Mouse (Mus musculus) midbrain, embryonic 16.5 days (tissue): ENCODE results near the gene Ube2q1. TPM values are rescaled to one million over a fixed set of nuclear protein-coding genes. Genes with fewer than 3 reads are reported as not detected.

ENCODE experiments used
- ATAC-seq: fragments of 200-750 bp; cut with Nextera tagmentation; 2 replicates; pipeline ENCODE4 v1.8.0; 2017; ENCODE audit warnings: moderate TSS enrichment
- H3K27ac ChIP-seq: fragments of 300-500 bp; sonication (generic); 2 replicates; pipeline ENCODE4 v1.5.1; 2014; ENCODE audit warnings: mild to moderate bottlenecking, low read length, mixed read lengths
- H3K27me3 ChIP-seq: fragments of 300-500 bp; sonication (generic); 2 replicates; pipeline ENCODE4 v1.6.1; 2014; ENCODE audit warnings: low read depth, low read length, mixed read lengths; ENCODE audit not compliant: control insufficient read depth, insufficient read depth
- H3K36me3 ChIP-seq: fragments of 300-500 bp; sonication (generic); 2 replicates; pipeline ENCODE4 v1.6.1; 2014; ENCODE audit warnings: mild to moderate bottlenecking, low read length, moderate library complexity, mixed read lengths; ENCODE audit not compliant: control insufficient read depth, insufficient read depth
- H3K4me1 ChIP-seq: fragments of 300-500 bp; sonication (generic); 2 replicates; pipeline ENCODE4 v1.6.1; 2014; ENCODE audit warnings: mild to moderate bottlenecking, low read length, mixed read lengths; ENCODE audit not compliant: control insufficient read depth, insufficient read depth
- H3K4me2 ChIP-seq: fragments of 300-500 bp; sonication (generic); 2 replicates; pipeline ENCODE4 v1.6.1; 2014; ENCODE audit warnings: mild to moderate bottlenecking, low read length, mixed read lengths
- H3K4me3 ChIP-seq: fragments of 300-500 bp; sonication (generic); 2 replicates; pipeline ENCODE4 v1.5.1; 2014; ENCODE audit warnings: low read depth, mild to moderate bottlenecking, low read length, moderate library complexity, mixed read lengths
- H3K9ac ChIP-seq: fragments of 300-500 bp; sonication (generic); 2 replicates; pipeline ENCODE4 v1.6.1; 2014; ENCODE audit warnings: low read depth, low read length, mixed read lengths
- H3K9me3 ChIP-seq: fragments of 300-500 bp; sonication (generic); replicated peaks from 2 replicates; pipeline ENCODE4 v1.6.1; 2014; ENCODE audit warnings: mild to moderate bottlenecking, low read length, mixed read lengths; ENCODE audit not compliant: control insufficient read depth, poor library complexity, severe bottlenecking
- WGBS: fragments of 180-500 bp; shearing (Covaris S2); extraction: QIAGEN DNeasy Blood & Tissue Kit; methylation state at CpG from one replicate; pipeline ENCODE4 v1.1.7; 2014; 5-methylcytosine and 5-hydroxymethylcytosine counted together
- polyA plus RNA-seq: library from polyadenylated mRNA; unstranded; fragments of >200 nt; fragmentation: Nextera tagmentation; extraction: Ambion mirVana; gene quantifications from 2 replicates; pipeline ENCODE4 v1.2.1, GENCODE M21; 2015

Gene Ube2q1
- polyA plus RNA-seq, 1 experiment from 2014 or later, result 10.9 TPM

- no peak for ATAC-seq
- H3K27me3 ChIP-seq, result no peaks in the 10 kb centered on the region
- no peak overlapping the region for H3K9ac ChIP-seq
- no peak overlapping the region for H3K4me3 ChIP-seq
- H3K4me2 ChIP-seq, result no peak overlapping the region
- H3K36me3 ChIP-seq, result no peaks in the 10 kb centered on the region
- H3K4me1 ChIP-seq, result no peaks in the 10 kb centered on the region
- H3K27ac ChIP-seq, result no peak overlapping the region
- WGBS, result 86% methylated on average over 11 of the region's 11 CpGs
- no peaks in the 10 kb centered on the region for H3K9me3 ChIP-seq
Observed at GRCm38 (mm10) chr3:89821096-89821513, 47.7 kb downstream of the Ube2q1 start.

GRCm38 (mm10) chr3:89821548-89822480 is 48.4 kb downstream of the Ube2q1 start:
- H3K4me1 ChIP-seq, result no peaks in the 10 kb centered on the region
- no peak for ATAC-seq
- WGBS, result 76% methylated on average over 10 of the region's 10 CpGs

GRCm38 (mm10) chr3:89823594-89823993 is 50.2 kb downstream of the Ube2q1 start:
- ATAC-seq, result no peak
- no peaks in the 10 kb centered on the region for H3K27me3 ChIP-seq
- WGBS, result 63% methylated on average over 2 of the region's 2 CpGs
- no peak overlapping the region for H3K4me3 ChIP-seq
- H3K4me1 ChIP-seq, result no peaks in the 10 kb centered on the region
- no peaks in the 10 kb centered on the region; the same call in 1 of the 2 replicates for H3K9me3 ChIP-seq
- no peak overlapping the region for H3K27ac ChIP-seq
- no peak overlapping the region for H3K9ac ChIP-seq
- no peak overlapping the region for H3K4me2 ChIP-seq
- H3K36me3 ChIP-seq, result no peaks in the 10 kb centered on the region

More at GRCm38 (mm10) chr3:89821548-89822480, 48.4 kb downstream of the Ube2q1 start:
- H3K27me3 ChIP-seq, result no peaks in the 10 kb centered on the region
- no peak overlapping the region for H3K27ac ChIP-seq
- H3K4me3 ChIP-seq, result no peak overlapping the region
- no peaks in the 10 kb centered on the region for H3K9me3 ChIP-seq
- H3K4me2 ChIP-seq, result no peak overlapping the region
- no peaks in the 10 kb centered on the region for H3K36me3 ChIP-seq
- H3K9ac ChIP-seq, result no peak overlapping the region

- Histone ChIP-seq H3K9ac (no peak overlapping the region), H3K27ac (no peak overlapping the region), H3K27me3 (peaks cover 21% of the 10 kb centered on the region), H3K4me1 (peaks cover 5% of the 10 kb centered on the region; the same call in 1 of the 2 replicates), H3K36me3 (no peaks in the 10 kb centered on the region), H3K4me2 (no peak overlapping the region), H3K9me3 (no peaks in the 10 kb centered on the region; the same call in 1 of the 2 replicates), H3K4me3 (no peak overlapping the region)
- 72% methylated on average over 3 of the region's 3 CpGs for WGBS
- ATAC-seq, result no peak
Observed at GRCm38 (mm10) chr3:89826295-89826694, 52.9 kb downstream of the Ube2q1 start.

GRCm38 (mm10) chr3:89830815-89831591 is 57.6 kb downstream of the Ube2q1 start, which contains the start of gene She:
Gene She, plus strand, starts transcription at chr3:89831370.
- Histone ChIP-seq H3K4me3 (peak within 1 kb of the TSS; percentile 38), H3K27ac (no peak within 1 kb of the TSS; the same call in 1 of the 2 replicates), H3K36me3 (no peaks in the 10 kb centered on the region), H3K4me1 (peaks cover 9% of the 10 kb centered on the region; the same call in 1 of the 2 replicates), H3K9ac (0 out of 2 replicates have a peak within 1 kb of the TSS, but pooled peaks have one; percentile 34), H3K9me3 (no peaks in the 10 kb centered on the region; the same call in 1 of the 2 replicates), H3K27me3 (peaks cover 51% of the 10 kb centered on the region), H3K4me2 (peak within 1 kb of the TSS; percentile 50)
- ATAC-seq, result no peak
- 1% methylated on average over 80 of the region's 96 CpGs for WGBS

Other genes with a start within 250 kb of the Ube2q1 start
- 35.0 and 35.7 TPM in 2 replicates for gene Adar, start 58.6 kb upstream of the Ube2q1 start, polyA plus RNA-seq
- 31.5 and 33.6 TPM in 2 replicates for gene Chrnb2, start 9.0 kb upstream of the Ube2q1 start, polyA plus RNA-seq
- 1.3 and 1.4 TPM in 2 replicates for gene She, start 57.8 kb downstream of the Ube2q1 start, polyA plus RNA-seq
- 0.75 and 0.78 TPM in 2 replicates for gene Il6ra, start 139.6 kb downstream of the Ube2q1 start, polyA plus RNA-seq
- gene Atp8b2, start 189.9 kb downstream of the Ube2q1 start, polyA plus RNA-seq, result 12.5 and 13.9 TPM in 2 replicates
- 114 TPM in 2 replicates for gene Hax1, start 225.2 kb downstream of the Ube2q1 start, polyA plus RNA-seq